Mouse (Mus musculus): ENCODE measurements around the gene Ndst4.

GRCm38 (mm10) chr3:125687601-125688000 is 283.7 kb downstream of the Ndst4 start:
- TF ChIP-seq CTCF (IDR thresholded peaks at IDR 0.05; ENCODE audit: low read depth, low read length) (no peak), POLR2A (IDR thresholded peaks at IDR 0.05; ENCODE audit: extremely low read depth, insufficient read depth, low read length) (no peak)
